Mouse (Mus musculus): ENCODE data around the gene Hmcn2. TPM values are rescaled to one million over a fixed set of nuclear protein-coding genes. Genes with fewer than 3 reads are reported as not detected.

The Hmcn2 gene
- polyA plus RNA-seq, 3 experiments from 2014 or later: 0.20 to 0.54 (median 0.38) TPM

DNA sequence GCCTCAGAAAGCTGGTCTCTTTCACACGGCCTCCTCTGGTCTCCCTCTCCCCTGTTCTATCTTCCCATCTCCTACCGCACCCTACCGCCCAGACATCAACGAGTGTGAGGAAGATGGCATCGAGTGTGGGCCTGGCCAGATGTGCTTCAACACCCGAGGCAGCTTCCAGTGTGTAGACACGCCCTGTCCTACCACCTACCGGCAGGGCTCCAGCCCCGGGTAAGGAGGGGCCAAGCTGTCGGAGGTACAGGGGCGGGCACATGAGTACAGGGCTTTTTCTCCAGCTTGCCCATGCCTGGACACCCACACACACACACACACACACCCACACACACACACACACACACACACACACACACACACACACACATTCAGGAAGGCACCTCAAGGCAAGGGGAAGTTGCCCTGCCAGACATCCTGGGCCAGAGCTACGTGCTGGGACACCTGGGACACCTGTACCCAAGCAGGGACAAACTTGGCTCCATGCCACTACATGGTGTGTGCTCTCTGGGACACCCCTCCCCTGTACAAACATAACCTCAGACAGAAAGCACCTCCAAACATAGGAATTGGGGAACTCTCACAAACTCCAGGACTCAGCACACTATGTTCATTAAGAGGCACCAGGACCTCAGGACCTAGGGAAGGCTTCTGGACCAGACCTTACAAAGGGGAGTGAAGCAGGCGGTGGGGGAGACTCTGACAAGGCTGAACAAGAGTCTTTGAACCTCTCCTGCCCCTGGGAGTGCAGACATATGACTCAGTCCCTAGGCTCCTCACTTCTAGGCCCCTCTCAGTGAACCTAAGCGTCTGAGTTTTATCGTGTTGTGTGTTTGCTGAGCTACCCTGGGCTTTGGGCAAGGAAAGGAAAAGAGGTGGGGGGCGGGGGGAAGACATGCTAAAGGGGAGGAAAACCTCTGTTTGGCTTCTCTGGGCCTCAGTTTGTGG lies 145.0 kb downstream of the Hmcn2 start:
- ATAC-seq: no peak

DNA sequence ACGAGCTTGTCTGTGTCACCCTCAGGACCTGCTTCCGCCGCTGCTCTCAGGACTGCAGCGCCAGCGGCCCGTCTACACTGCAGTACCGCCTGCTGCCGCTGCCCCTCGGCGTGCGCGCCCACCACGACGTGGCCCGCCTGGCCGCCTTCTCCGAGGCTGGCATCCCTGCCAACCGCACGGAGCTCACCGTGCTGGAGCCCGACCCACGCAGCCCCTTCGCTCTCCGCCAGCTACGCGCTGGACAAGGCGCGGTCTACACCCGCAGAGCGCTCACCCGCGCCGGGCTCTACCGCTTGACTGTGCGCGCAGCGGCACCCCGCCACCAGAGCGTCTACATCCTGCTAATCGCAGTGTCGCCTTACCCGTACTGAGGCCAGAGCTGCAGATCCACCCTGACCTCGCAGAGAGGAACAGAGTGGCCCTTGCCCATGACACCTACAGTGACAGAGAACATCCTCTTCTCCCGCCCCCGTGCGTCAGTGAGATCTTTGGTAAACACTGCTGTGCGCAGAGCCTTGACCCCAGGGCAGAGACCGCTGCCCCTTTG lies 145.9 kb downstream of the Hmcn2 start:
- peak; percentile 73 for ATAC-seq

DNA sequence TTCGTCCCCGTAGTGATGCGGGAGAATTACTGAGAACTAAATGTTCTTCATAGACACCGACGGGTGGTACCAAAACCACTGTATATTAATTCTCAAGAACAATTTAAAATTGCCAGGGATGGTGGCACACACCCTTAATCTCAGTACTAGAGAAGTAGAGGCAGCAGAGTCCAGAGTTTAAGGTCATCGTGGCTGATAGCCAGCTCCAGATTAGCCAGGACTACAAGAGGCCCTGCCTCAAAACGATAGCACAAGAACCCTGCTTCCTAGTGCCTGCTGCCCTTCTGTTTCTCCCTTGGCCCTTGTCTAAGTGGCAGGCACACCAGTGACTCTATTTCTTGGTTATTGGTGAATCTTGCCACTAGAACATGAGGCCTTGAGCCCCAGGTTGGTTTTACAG lies 146.7 kb downstream of the Hmcn2 start:
- no peak for ATAC-seq

DNA sequence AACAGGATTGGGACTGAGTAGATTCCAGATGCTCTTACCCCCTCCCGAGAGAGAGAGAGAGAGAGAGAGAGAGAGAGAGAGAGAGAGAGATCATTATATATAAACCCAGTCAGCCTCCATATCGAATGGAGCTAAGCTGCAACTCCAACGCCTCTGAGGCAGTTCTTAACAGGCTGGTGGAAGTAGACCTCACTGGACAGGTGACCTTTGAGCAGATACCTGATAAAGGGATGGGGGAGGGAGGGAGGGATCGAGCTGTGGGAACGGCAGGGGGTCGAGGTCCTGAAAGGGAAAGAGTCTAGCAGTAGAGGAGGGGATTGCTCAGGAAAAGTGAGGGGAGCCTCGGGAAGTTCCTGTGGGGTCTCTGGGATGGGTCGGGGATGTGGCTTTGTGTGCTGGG lies 147.8 kb downstream of the Hmcn2 start:
- no peak for ATAC-seq

DNA sequence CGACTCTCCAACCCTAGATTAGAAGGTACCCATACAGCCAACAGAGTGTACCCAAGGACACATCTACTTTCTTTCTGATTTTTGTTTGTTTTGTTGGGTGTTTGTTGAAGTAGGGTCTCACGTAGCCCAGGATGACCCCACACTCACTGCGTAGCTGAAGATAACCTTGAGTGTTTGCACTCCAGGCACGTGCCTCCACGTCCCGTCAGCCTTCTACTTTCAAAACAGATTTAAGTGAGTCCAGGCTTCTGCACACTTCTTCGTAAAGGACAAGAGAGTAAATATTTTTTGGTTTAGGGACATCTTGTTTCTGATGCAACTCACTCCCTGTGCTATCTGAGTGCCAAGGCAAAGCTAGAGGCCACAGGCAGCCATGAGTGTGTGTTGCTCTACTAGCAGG lies 149.0 kb downstream of the Hmcn2 start:
- ATAC-seq: no peak

DNA sequence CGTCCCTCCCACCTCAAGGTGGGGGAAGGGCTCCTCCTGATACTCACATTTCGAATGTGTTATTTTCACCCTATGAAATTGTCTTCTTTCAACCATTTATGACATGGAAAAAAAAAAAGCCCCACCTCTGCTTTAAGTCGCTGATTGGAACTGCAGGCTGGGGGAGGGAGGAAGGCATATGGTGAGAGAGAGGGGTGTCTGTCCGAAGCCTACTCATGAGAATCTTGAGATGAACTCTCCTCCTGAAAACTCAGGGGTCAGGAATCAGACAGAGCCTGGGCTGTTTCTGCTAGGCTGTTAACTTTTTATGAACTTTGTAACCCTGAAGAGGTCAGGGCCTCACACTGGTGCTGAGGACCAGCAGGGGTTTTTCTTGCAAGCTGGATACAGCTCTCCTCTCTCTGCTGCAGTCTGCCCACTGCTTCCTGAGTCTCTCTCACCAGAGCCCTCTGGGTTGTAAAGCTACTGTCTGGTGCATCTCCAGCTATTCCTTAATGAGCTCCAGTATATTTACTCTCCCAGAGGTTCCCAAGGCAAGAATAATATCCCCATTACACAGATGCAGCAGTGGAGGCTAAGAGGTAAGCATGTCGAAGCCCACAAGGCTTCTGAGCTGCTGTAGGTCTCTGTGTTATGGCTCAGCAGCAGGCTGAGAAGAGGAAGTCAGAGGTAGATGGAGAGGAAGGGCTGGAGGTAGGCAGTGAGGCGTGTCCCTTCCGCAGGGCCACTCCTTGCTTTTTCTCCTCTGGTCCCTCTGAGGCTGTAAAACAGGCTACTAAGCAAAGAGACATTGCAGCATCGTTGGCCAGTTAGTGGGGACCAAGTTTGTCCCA lies 149.7 kb downstream of the Hmcn2 start:
- ATAC-seq: peak; percentile 36

DNA sequence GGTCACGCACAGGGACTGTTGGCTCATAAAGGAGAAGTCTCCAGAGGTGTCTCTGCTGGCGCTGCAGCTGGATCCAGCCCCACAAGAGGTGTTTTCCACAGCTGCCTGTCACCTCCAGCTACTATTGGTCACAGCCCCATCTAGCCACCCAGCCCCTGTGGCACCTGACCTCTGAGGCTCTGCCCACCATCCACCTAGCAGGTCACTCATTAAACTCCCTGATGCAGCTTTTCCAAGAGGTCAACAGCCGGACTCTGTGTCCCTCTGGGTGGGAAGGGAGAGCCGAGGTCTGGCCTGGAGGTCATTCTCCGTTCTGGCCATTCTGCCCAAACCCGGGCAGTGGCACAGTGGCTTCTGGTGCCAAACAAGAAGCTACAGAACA lies 150.3 kb downstream of the Hmcn2 start:
- no peak for ATAC-seq

DNA sequence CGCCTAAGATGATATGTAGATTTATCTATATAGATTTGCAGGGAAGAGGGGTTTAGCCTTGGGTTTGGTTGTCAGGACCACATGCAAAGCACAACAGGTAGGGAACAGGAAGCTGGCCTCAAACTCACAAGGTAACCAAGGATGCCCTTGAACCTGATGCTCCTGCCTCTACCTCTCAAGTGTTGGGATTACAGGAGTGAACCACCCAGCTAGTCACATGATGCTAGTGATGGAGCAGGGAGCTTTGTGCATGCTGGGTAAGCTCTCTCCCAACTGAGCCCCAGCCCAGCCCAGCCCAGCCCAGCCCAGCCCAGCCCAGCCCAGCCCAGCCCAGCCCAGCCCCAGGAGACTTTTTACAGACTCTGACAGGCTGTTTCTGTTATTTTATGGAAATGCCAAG lies 153.2 kb downstream of the Hmcn2 start:
- no peak for ATAC-seq

DNA sequence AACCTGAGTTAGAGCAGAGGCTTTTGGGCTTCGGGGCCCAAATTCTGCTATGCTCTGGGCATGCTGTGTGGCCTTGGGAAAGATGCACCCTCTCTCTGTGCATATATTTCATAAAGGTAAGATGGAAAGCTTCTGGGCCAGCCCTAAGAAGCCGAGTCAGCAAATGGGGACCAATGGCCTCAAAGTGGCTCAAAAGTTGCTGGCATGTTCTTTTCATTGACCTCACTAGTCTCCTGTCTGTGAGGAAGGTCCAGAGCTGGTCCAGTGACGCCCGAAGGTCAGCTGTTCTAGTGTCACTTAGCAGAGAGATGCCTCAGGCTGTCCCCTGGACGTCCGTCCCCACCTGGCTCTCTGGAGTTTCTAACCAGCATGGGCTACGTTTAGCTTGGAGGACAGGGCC lies 154.6 kb downstream of the Hmcn2 start:
- ATAC-seq: no peak

DNA sequence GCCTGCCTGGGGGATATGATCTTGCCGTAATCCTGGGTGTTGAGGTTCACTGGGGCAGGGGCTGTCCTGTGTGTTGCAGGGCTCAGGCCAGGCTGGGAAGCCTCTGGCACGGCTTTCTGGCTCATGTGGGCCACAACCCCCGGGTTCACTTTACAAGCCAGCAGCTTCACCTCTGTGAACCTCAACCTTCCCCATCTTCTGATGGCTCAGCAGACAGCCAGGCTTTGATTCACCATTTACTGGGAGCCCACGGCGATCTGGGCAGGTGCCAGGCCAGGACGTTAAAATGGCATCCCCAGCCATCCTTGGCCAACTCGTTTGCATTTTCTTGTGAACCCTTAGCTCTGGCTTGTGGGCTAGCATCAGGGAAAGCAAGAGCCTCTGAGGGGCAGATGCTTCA lies 155.3 kb downstream of the Hmcn2 start:
- ATAC-seq: no peak

DNA sequence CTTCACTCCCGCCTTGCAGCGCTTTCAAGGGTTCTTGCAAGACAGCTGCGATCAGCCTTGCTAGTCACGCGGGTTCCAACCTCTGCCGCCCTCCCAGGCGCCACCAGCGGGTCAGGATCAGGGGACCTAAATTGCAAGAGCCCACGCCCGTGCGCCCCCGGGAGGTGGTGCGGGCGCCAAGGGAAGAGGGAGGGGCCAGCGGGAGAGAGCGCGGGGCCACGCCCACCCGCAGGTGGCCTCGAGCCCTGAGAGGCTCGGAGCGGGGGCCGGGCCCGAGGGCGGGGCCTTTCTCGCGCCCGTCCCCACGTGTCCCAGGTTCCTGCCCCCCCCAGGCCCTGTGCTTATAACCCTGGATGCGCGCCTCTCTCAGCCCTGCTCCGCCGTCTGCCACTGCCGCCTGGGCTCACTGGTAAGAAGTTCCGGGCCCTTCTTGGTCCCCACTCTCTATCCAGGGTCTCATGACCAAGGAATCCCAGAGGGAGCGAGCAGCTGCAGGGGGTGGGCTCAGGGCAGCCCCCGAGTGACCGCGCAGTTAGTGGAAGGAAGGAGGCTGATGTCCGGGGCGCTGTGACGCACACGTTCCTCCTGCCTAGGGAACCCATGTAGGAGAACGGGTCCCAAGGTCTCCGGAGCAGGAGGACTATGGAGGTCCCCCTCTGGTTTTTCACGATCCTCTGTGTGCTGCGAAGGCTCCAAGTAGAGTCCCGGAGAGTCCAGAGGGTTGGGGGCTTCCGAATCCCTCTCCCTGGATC lies 155.9 kb downstream of the Hmcn2 start, which contains the start of gene Ass1:
Gene Ass1, plus strand, starts transcription at position 277 of the 752 bp plus-strand sequence.
- peak; percentile 85 for ATAC-seq

DNA sequence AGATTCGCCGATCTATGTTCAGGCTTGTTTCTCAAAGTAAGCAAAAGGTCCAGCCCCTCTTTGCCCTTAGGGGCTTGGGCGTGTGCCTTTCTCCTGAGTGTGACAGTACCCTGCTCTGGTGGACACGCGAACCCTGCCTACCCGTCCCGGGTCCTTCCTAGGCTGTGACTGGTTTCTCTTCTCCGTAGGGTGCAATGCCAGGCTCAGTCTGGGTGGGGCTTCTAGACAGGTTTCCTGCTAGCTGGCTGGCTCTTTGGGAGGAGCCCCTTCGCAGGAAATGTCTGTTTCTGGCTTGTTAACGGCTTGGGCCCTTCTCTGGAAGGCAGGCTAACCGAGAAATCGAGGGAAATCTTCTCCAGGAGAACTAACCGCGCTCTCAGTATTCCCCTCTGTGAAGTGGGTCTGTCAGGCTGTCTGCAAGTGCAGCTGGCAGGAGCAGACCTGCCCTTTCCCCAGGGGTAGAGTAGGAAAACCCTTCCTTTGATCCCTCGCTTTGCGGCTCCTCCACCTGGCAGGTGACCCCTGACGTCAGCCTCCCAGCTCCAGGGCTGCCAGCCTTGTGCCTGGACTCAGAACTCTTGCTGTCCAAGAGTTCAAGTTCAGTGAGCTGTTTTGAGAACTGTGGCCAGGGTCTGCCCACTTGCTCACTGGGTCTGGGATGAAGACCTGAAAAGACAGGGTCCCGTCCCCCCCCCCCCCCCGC lies 156.6 kb downstream of the Hmcn2 start:
- peak; percentile 71 for ATAC-seq

DNA sequence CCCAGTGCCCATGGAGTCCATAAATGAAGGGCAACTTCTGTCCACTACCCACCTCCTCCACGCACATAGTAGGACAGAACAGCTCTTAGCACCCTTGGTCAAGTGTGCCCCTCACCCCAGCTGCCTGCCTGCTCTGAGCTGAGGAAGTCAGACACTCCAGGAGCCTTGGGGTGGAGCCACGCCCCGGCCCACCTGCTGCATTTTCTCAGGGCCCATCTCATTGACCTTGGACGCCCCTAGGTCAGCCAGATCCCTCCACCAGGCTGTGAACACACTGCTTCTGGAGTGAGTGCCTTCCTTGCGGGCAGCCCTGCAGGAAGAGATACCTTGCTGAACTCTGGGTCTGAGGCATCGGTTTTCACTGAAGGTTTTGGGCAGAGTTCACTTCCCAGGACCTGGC lies 157.4 kb downstream of the Hmcn2 start:
- no peak for ATAC-seq

DNA sequence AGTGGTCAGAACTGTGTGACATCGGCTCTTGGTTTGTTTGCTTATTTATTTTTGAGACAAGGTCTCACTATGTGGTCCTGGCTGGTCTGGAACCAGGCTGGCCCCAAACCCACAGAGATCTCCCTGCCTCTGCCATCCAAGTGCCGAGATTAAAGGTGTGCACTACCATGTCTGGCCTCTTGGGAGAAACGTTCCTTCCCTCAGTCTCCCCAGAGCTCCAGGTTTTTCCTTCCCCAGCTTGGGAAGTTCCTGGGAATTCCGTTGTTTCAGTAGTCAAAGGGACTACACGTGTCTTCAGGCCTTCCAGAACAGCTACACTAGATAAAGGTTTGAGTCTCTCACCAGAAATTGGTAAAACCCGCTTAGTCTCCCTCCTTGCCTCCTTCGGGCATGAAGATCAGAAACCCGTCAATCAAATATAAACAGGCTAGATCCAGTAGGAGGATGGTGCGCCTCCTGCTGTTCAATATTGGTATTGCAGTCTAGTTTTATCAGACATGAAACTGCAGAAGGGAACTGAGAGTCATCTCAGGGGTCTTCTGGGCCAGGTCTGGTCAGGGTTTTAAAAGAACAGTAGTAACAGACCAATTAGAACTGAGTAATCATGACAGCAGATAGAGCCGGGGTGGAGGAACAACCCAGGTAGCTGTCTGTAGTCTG lies 158.3 kb downstream of the Hmcn2 start:
- ATAC-seq: no peak

DNA sequence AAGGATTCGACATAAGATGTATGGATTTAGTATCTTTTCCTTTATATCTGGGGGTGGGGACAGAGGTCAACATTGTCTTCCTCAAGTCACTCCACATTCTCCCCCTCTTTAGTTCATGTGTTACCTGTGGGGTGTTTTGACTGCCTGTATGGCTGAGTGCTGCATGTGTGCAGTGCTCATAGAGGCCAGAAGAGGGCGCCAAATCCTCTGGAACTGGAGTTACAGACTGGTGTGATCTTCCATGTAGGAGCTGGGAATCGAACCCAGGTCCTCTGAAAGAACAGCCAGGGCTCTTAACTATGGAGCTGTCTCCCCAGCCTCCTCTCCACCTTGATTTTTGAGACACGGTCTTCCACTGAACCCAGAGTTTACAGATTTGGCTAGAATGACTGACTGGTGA lies 159.7 kb downstream of the Hmcn2 start:
- no peak for ATAC-seq

DNA sequence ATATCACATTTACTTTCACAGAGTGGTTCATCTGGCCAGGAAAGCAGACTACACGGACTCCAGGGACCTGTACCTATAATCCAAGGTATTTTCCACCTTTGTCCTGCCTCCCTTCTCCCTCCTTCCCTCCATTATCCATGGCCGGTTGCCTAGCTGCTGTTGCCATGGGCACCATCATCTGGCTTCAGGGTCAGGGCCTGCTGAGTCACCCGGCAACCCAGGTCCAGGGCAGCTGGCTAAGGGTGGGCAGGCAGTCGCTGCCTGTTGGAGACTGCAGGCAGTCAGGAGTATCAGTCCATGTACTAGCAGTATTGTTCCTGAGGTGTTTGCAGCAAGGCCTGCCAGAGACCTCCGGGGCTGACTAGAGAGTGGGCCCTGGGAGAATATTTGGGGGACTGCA lies 160.5 kb downstream of the Hmcn2 start:
- no peak for ATAC-seq

DNA sequence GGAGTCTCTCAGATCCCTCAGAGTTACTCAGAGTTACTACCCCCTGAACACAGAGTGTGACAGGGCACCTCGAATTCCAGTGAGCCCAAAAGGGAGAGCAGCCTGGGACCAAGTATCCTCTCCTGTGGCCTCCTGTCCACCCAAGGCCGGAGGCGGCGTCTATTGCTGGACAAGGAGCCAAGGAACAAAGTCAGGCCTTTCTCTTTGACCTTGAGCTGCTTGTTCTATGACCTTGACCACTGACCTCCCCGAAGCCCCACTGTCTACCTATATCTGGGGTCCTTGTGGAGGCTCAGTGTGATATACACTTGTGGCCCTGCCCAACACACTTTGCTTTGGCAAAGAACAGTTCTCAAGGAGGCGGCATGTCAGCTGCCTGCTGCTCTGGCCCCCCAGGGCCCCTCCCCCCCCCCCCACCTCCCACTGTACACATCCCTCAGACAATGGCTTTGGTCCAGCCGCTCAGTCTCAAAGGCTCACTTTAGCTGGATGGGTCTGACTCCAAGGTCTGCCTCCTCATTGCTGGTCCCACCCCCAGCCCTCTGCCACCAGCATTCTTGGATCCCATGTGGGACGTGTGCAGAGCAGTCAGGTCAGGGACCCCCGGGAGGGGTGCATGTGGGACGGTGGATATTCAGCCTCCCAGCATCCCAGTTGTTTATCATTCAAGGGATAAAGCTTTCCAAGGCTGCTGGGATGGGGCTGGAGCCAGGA lies 162.0 kb downstream of the Hmcn2 start:
- no peak for ATAC-seq

DNA sequence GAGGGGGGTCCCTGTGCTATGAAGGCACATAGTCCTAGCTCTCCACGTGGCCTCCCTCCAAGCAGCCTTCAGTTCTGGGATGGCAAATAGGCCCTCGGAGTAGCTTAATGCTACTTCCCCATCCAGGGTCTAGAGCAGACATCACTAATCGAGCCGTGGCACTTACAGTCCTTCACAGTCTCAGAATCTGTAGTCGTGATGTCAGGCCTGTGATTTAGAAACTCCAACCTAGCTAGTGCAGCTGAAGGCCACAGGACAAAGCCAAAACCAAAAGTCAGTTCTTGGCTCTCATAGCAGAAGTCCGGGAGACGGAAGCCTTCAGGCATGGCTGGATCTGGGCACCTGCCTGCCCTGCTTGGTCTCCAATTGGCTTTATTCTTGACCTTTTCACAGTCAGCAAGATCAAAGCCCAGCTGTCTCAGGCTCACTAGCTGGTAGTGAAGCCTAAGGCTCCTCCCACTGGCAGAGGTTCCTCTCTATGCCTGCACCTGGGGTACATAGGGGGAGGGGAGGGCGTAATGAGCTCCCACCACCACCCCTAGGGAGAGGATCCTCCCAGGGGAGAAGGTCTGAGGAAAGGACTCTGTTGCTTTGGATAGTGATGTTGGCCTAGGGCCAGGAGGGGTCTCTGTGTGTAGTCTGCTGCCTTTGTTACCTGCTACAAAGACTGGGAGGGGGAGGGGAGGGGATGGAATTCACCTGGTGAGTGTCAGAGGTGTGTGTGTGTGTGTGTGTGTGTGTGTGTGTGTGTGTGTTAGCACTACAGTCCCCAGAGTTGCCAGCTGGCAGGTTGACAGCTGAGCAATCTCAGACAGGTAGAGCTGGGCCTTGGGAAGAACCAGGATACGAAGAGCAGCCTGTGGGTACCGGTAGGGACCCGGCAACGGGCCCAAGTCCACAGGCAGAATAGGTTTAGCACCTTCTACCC lies 163.3 kb downstream of the Hmcn2 start:
- no peak for ATAC-seq

DNA sequence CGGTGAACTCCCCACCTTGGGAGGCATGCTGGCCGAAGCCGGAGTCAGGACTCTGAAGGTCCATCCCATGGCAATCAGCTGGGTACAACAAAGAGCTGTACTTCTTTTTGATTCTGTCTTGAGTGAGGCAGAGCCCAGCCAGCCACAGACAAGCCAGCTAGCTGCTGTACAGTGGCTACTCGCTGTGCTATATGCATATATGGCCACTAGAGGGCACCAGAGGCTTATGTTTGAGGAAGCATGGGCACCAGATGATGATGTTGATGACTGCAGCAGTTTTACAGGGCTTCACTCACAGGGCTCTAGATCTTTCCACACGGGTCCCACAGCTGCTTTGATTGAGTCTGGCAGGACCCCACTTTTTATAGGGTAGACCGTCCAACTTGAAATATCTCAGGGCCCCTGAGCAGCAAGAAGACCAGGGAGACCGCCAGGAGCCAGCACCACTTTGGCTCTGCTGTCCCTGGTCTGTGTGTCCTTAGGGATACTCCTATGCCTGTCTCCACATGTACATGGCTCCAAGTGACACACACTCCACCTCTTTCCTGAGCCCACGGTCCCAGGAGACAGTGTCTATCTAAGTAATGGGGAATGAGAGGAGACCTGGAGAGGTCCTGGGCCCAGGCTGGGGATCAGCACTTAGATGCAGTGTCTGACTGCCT lies 168.8 kb downstream of the Hmcn2 start:
- ATAC-seq: peak; percentile 85

All from inflammation-experienced regulatory T-cells, adult 6 months (primary cell).